Mouse (Mus musculus) monocyte, adult 5-6 weeks (primary cell): ENCODE data around the gene BC048679. TPM values are rescaled to one million over a fixed set of nuclear protein-coding genes. Genes with fewer than 3 reads are reported as not detected.
A peak's percentile ranks its signal among the peaks of the same experiment; 100 is the strongest.

Source experiments
- ATAC-seq: fragments of 153-309, 156-312 bp; replicated peaks from 2 replicates; pipeline ENCODE4 v1.8.0; 2017; ENCODE audit warnings: mild to moderate bottlenecking; ENCODE audit not compliant: low TSS enrichment, insufficient number of reproducible peaks, severe bottlenecking, poor library complexity, low FRiP score
- total RNA-seq: library from RNA; stranded (forward); fragments of 200-1000, 200-491, 200-594 nt; gene quantifications from 3 replicates; pipeline ENCODE4 v1.2.3, GENCODE M21; 2017

BC048679 gene
- not detected in 3 replicates for total RNA-seq

DNA sequence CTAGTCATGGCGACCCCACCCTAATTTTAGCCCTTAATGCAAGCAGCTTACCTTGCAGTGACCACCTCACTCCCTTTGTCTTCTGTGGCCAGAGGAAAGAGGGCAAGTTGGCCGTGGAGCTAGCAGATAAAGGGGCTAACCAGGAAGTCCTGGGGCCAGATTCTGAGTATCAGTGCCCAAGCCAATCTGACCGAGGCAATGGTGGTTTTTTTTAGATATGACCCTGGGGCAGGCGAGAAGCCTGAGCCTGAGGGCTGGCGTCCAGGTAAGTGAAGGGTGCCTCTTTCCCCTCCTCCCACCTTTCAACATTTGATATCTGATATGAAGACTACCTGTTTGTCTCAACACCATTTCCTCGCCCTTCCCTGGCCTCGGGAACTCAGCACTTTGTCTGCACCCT lies at the start of gene BC048679:
BC048679 (minus strand) TSS at position 101 of the 400 bp plus-strand sequence.
- no peak for ATAC-seq

DNA sequence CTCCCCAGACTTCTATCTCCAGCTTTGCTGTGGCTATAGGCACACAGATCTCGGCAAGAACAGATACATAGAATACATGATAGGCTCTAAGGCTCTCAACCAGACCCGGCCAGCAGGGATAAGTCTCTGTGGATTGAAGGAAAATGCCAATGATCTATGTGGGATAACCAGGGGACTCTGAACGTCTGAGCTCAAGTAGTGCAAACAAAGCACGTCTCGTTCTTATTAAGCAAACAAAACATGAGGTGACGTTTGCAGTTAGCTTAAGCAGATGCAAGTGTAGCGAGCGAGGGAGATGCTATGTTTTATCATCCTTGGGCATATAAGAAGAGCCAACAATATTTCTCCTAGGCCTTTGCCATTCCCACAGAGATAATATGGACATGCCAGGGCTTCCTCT lies 44.9 kb upstream of the BC048679 start:
- ATAC-seq = no peak

DNA sequence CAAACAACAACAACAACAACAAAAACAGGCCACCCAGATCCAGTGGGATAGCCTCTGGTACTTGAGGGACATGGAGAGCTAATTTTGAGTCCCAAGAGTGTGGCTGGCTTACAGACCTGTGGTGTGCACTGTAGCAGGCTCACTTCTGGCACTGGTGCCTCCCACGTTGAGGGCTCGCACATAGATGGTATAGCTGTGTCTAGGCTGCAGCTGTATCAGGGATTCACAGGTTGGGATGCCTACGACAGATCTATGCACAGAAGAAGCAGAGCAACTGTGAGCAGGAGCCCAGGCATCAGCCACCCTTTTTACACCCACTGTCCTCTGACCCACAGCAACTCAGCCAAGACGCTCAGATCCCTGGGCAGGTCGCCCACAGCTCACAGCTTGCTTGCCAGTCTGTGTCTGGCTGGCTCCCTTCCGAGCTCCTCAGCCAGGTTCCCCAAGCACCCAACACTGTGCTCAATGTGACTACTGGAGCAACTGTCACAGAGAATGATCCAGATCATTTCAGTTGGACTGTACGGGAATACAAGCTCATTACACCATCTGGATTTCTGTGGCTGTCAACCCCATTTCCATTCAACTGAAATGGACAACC lies 43.9 kb upstream of the BC048679 start:
- no peak for ATAC-seq

- ATAC-seq = no peak
These were observed 42.9 kb upstream of the BC048679 start for GRCm38 (mm10) chr7:81540999-81541398.

GRCm38 (mm10) chr7:81539565-81539964 lies 41.5 kb upstream of the BC048679 start:
- no peak for ATAC-seq

DNA sequence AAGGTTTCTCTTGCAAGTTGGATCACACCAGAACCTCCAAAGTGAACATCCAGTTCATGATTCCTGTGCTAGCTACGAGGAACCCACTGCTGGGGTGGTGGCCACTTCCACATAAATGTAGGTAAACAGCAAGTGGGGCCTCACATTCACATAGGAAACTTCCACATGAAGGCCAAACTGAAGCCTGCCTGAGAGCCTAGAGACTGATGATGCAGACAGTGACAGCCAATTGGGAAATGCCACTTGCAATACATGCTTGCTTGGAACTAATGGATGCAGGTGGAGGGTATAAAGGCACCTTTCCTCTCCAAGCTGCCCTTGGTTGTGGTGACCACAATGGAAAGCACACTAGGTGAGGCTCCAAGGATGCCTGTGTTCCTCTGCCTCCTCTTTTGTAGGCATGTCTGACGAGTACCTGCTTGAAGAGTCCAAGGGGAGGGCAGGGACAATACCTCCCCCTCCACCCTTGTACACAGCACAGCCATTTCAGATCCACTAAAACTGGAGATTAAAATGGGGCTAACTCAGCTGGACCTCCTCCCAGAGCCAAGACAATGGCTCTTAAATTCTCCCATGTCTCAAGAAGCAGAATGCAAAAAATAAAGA lies 40.1 kb upstream of the BC048679 start:
- ATAC-seq = no peak

GRCm38 (mm10) chr7:81536478-81536877 lies 38.4 kb upstream of the BC048679 start:
- no peak for ATAC-seq

DNA sequence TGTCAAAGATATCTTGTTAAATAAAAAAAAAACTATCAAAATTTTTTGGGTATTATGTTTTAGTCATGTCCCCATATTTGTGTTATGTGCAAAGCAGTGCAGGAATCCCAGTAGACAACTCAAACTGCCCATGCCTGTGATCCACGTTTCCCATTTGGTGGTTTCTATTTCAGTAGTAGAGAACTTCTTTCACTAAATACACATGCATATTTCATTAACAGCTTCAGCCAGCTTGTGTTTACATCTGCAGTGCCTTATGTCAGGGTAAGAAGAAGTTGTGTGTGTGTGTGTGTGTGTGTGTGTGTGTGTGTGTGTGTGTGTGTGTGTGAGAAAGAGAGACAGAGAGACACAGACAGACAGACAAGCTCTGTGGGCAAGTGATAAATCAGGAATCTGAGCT lies 33.4 kb upstream of the BC048679 start:
- ATAC-seq = no peak

GRCm38 (mm10) chr7:81528918-81529317 lies 30.8 kb upstream of the BC048679 start:
- no peak for ATAC-seq

DNA sequence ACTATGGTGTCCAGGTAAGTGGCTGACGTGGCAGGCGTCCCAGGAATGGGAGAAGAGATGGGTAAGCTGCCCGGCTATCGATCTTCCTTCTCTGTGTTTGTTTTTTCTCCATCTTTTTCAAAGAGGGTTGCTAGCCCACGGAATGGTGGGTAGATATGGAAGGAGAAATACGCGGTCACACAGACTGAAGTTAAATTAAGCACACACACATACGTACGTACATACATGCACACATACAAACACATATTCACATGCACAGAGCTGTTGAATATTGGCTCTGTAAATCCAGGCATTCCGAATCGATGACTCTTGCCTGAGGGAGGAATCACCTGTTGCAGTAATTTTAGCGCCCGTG lies 25.6 kb upstream of the BC048679 start:
- ATAC-seq = no peak

GRCm38 (mm10) chr7:81523008-81523662 lies 25.1 kb upstream of the BC048679 start:
- peak; percentile 98 for ATAC-seq

DNA sequence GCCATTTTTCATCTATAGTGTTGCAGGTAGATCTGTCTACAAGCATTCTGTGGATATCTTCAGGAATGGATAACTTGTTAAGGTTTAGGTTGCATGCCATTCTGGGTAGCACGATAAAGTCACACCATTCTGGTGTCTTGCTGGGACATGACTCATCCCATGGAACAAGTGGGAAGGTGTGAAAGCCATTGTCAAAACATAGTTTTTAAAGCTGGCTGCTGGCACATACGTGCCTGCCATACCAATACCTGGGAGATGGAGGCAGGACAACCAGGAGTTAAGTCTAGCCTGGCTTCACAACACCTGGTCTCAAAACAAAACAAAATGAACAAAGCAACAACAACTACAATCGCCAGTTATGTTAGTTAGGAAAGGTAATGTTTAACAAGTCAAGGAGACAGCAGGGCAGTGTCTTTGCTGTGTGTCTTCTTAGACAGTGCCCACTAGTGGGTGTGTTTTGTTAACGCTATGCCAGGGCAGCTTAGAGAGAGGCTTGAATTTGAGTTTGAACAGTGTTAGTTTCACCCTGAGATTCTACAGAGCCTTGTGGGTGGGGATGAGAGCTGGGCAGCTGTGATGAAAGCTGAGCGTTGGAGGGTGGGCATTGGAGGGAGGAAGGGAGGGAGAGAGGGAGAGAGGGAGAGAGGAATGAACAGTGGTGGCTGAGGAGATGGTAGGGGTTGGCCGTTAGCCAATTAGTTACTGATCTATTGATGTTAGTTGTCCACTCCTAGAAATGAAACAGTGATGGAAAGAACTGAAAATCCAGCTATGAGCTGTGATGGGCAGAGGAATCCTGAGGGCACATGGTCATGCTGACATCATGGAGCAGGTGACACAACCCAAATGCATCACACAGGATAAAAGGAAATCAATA lies 18.3 kb upstream of the BC048679 start:
- no peak for ATAC-seq

DNA sequence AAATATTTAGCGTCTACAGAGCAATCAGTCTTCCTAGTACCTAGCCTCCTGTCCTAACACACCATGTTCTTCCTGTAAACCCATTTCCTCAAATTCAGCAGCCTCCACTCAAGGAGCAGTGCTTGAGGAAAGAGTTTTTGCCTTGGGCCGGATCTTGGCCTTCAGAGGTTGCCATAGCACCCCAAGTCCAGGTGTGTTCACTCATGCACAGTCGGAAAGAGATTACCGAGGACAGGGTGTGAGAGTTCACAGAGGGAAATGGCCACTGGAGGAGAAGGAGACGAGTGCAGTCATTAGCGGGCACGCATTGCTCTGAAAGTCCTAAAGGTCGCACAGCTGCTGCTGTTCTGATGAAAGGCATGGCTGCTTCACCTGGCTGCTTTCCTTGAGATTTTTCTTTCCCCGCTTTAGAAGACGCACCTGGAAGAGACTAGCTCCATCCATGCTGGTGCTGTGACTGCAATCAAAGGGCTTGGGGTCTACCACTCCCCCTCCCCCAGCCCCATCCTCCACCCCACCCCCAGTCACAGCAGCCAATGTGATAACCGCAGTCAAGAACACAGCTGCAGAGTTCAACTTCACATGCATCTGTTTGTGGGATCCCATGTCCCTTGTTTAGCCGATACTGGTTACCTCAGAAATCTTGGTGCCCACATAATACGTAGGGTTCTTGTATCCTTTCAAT lies 17.0 kb upstream of the BC048679 start:
- no peak for ATAC-seq

- ATAC-seq = no peak
These were observed 3.0 kb upstream of the BC048679 start for GRCm38 (mm10) chr7:81501050-81501449.

- ATAC-seq = no peak
These were observed 910 bp downstream of the BC048679 start for GRCm38 (mm10) chr7:81497171-81497570.

- ATAC-seq = no peak
These were observed 4.6 kb downstream of the BC048679 start, which contains the start of gene Ap3b2 for GRCm38 (mm10) chr7:81493331-81494021. TSS of gene Ap3b2 (minus strand) at chr7:81493925.

DNA sequence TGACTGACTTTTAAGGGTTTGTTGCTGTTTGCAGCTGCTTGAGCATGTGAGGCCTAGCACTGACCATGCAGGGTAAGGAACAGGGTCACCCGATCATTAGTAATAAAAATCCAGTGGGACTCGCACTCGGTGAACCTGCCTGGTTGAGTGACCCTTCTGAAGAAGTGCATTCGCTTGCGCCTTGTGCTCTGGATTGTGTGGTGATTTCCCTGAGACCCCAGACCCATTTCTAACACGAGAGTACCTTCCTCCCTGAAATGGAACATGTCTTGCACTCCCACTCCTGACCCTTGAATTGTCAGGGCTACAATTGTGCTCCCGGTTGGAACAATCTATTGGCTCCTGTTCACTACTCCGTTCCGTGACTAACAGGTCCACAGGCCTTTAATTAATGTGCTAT lies 5.5 kb downstream of the BC048679 start:
- ATAC-seq = no peak

- ATAC-seq = no peak
These were observed 8.4 kb downstream of the BC048679 start for GRCm38 (mm10) chr7:81489649-81490048.
